Mouse (Mus musculus) heart, embryonic 11.5 days (tissue): ENCODE data around the gene Timp2. TPM values are rescaled to one million over a fixed set of nuclear protein-coding genes. Genes with fewer than 3 reads are reported as not detected.
"Not testable (repeated sequence)": the region's sequence is repeated elsewhere in the genome, so short reads cannot be mapped to it uniquely, and the experiment has no call there.

Experiments
- ATAC-seq: fragments of 200-750 bp; cut with Nextera tagmentation; replicated peaks from 2 replicates; pipeline ENCODE4 v1.8.0; 2017; ENCODE audit warnings: moderate library complexity; ENCODE audit not compliant: insufficient number of reproducible peaks, low FRiP score, low TSS enrichment
- H3K27ac ChIP-seq: fragments of 300-500 bp; sonication (generic); 2 replicates; pipeline ENCODE4 v1.5.1; 2014; ENCODE audit warnings: mild to moderate bottlenecking, low read depth, low read length
- H3K27me3 ChIP-seq: fragments of 300-500 bp; sonication (generic); 2 replicates; pipeline ENCODE4 v1.6.1; 2014; ENCODE audit warnings: mild to moderate bottlenecking, low read length, mixed read lengths; ENCODE audit not compliant: control insufficient read depth, insufficient read depth
- H3K36me3 ChIP-seq: fragments of 300-500 bp; sonication (generic); 2 replicates; pipeline ENCODE4 v1.6.1; 2014; ENCODE audit warnings: mild to moderate bottlenecking, low read length, moderate library complexity, mixed read lengths; ENCODE audit not compliant: control insufficient read depth, insufficient read depth
- H3K4me1 ChIP-seq: fragments of 300-500 bp; sonication (generic); 2 replicates; pipeline ENCODE4 v1.6.1; 2014; ENCODE audit warnings: low read length; ENCODE audit not compliant: control insufficient read depth, insufficient read depth
- H3K4me2 ChIP-seq: fragments of 300-500 bp; sonication (generic); 2 replicates; pipeline ENCODE4 v1.6.1; 2014; ENCODE audit warnings: mild to moderate bottlenecking, moderate library complexity
- H3K4me3 ChIP-seq: fragments of 300-500 bp; sonication (generic); 2 replicates; pipeline ENCODE4 v1.5.1; 2014; ENCODE audit warnings: low read depth, low read length
- H3K9ac ChIP-seq: fragments of 300-500 bp; sonication (generic); 2 replicates; pipeline ENCODE4 v1.6.1; 2014; ENCODE audit warnings: mild to moderate bottlenecking, low read depth, low read length, moderate library complexity
- H3K9me3 ChIP-seq: fragments of 300-500 bp; sonication (generic); replicated peaks from 2 replicates; pipeline ENCODE4 v1.6.1; 2016; ENCODE audit warnings: low read length; ENCODE audit not compliant: control insufficient read depth
- WGBS: fragments of 180-500 bp; shearing (Covaris S2); extraction: QIAGEN DNeasy Blood & Tissue Kit; methylation state at CpG from one replicate; pipeline ENCODE4 v1.1.7; 2014; ENCODE audit not compliant: insufficient replicate concordance; 5-methylcytosine and 5-hydroxymethylcytosine counted together
- polyA plus RNA-seq: library from polyadenylated mRNA; unstranded; fragments of >200 nt; fragmentation: Nextera tagmentation; extraction: Ambion mirVana; gene quantifications from 2 replicates; pipeline ENCODE4 v1.2.1, GENCODE M21; 2014

Gene Timp2
- polyA plus RNA-seq, 1 experiment from 2014 or later = 46.0 TPM

- Histone ChIP-seq H3K4me3 (no peak overlapping the region), H3K4me2 (no peak overlapping the region), H3K27me3 (no peaks in the 10 kb centered on the region), H3K36me3 (0 out of 2 replicates have a peak, but pooled peaks cover 7% of the 10 kb centered on the region), H3K4me1 (peaks cover 16% of the 10 kb centered on the region), H3K9ac (no peak overlapping the region), H3K27ac (no peak overlapping the region), H3K9me3 (no peaks in the 10 kb centered on the region)
- WGBS = 19% methylated on average over 7 of the region's 7 CpGs
- no peak for ATAC-seq
These were observed 38.4 kb downstream of the Timp2 start for GRCm38 (mm10) chr11:118317129-118317528.

DNA sequence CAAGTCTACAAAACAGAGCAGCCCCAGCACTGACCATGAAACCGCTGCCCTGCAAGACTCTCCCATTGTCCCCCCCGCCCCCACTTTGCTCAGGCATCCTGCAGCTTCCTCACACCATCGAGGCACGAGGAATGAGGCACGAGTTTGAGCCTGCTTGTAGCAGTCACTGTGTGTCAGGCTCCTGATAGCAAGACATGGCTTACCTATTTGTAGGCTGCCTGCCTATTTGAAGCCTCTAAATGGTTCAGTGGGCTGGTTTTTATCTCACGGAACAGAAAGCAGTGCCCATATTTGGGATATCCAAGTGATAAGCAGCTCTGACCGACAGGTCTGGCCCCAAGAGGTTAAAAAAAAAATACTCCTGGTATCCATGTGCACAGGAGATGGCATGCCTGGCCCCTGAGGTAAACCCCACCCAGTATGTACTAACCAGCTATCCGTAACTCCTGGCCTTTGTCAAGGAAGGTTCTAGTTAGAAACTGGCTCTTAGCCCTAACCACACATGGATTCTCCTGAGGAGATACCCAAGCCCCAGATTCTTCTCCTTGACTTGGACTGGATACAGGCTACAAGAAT, 39.2 kb downstream of the Timp2 start:
- no peak overlapping the region for H3K4me3 ChIP-seq
- H3K4me2 ChIP-seq = no peak overlapping the region
- H3K9me3 ChIP-seq = no peaks in the 10 kb centered on the region
- H3K36me3 ChIP-seq = peaks cover 8% of the 10 kb centered on the region; the same call in 1 of the 2 replicates
- H3K4me1 ChIP-seq = peaks cover 16% of the 10 kb centered on the region
- ATAC-seq = no peak
- H3K27ac ChIP-seq = no peak overlapping the region
- 48% methylated on average over 8 of the region's 8 CpGs for WGBS
- no peak overlapping the region for H3K9ac ChIP-seq
- H3K27me3 ChIP-seq = no peaks in the 10 kb centered on the region

DNA sequence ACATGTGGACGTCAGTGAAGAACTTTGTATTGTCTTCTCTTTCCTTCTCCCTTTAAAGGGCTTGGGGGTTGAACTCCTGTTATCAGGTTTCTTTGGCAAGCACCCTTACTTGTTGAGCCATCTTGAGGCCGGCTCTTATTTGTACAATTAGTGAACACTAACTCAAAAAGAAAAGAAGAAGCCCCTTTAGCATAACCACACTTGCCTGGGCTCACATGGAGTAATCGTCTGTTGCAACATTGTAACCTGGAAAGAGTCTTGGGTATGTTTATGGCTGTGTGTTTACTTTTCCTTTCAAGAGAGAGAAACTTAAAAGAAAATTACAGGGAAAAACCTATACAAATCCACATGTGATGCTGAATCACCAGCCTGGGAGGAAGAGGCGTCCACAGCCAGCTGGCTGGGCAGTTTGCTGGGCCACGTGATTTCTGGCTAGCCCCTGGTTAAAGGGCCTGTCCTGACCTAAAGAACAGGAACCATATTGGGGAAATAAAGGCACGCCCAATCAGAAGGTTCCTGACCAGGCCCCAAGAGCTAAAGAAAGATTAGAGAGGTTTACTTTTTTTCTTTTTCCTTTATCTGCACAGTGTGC, 43.3 kb downstream of the Timp2 start:
- no peak overlapping the region for H3K27ac ChIP-seq
- no peak for ATAC-seq
- peaks cover 30% of the 10 kb centered on the region for H3K36me3 ChIP-seq
- H3K4me3 ChIP-seq = no peak overlapping the region
- no peak overlapping the region for H3K9ac ChIP-seq
- no peaks in the 10 kb centered on the region; the same call in 1 of the 2 replicates for H3K9me3 ChIP-seq
- peaks cover 12% of the 10 kb centered on the region for H3K4me1 ChIP-seq
- H3K27me3 ChIP-seq = no peaks in the 10 kb centered on the region
- H3K4me2 ChIP-seq = no peak overlapping the region
- WGBS = 75% methylated on average over 6 of the region's 6 CpGs

DNA sequence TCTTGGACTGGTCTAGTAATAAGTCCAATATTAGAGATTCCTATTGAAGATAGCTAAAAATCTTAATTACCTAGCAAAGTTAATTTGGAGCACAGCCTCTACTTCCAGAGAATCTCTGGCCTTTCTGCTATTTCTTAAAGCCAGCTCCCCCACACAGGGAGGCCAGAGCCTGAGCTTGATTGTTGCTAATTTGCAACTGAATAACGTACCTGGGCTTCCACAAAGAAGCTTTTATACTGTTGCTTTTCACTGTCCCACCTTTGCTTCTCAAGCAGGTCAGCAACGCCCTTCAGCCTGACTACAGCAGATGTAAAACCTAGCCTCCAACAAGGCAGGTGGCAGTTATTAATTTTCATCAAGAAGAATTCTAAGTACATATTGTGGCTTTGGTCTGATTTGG, 47.6 kb downstream of the Timp2 start:
- H3K36me3 ChIP-seq = peaks cover 29% of the 10 kb centered on the region
- not testable (repeated sequence) for H3K4me2 ChIP-seq, H3K9ac ChIP-seq, H3K4me1 ChIP-seq, H3K27ac ChIP-seq, ATAC-seq, H3K9me3 ChIP-seq, H3K27me3 ChIP-seq, H3K4me3 ChIP-seq
- WGBS = 83% methylated on average over 2 of the region's 2 CpGs

GRCm38 (mm10) chr11:118303959-118304358, 51.6 kb downstream of the Timp2 start:
- 89% methylated on average over 4 of the region's 4 CpGs for WGBS
- H3K36me3 ChIP-seq = peaks cover 11% of the 10 kb centered on the region
- H3K4me3 ChIP-seq, H3K27ac ChIP-seq, H3K9me3 ChIP-seq, H3K4me2 ChIP-seq, H3K9ac ChIP-seq, ATAC-seq, H3K27me3 ChIP-seq, H3K4me1 ChIP-seq: not testable (repeated sequence)

DNA sequence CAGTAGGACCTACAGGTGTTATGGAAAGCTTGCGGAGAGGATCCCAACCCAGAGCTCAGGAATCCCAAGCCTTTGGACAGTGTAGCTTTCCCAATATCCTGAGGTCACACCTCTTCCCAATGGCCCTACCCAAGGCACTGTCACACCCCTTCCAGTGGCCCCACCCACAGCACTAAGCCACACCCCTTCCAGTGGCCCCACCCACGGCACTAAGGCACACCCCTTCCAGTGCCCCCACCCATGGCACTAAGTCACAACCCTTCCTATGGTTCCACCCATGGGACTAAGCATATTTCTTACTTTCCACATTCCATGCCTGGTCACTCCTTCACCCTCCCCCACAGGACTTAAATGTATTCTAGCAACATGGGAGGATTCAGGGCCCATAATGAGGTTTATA, 56.7 kb downstream of the Timp2 start:
- no peak for ATAC-seq
- WGBS = 72% methylated on average over 2 of the region's 2 CpGs

GRCm38 (mm10) chr11:118297967-118298366, 57.6 kb downstream of the Timp2 start:
- WGBS = 84% methylated on average over 3 of the region's 3 CpGs
- Histone ChIP-seq H3K27ac (no peak overlapping the region), H3K9ac (no peak overlapping the region), H3K4me1 (no peaks in the 10 kb centered on the region), H3K4me3 (no peak overlapping the region), H3K27me3 (no peaks in the 10 kb centered on the region), H3K36me3 (peaks cover 3% of the 10 kb centered on the region; the same call in 1 of the 2 replicates), H3K4me2 (no peak overlapping the region), H3K9me3 (no peaks in the 10 kb centered on the region)
- ATAC-seq = no peak

More for the DNA sequence above, 56.7 kb downstream of the Timp2 start:
- Histone ChIP-seq H3K9me3 (no peaks in the 10 kb centered on the region), H3K27ac (no peak overlapping the region), H3K4me1 (no peaks in the 10 kb centered on the region), H3K9ac (no peak overlapping the region), H3K4me3 (no peak overlapping the region), H3K36me3 (peaks cover 4% of the 10 kb centered on the region), H3K27me3 (no peaks in the 10 kb centered on the region), H3K4me2 (no peak overlapping the region)

DNA sequence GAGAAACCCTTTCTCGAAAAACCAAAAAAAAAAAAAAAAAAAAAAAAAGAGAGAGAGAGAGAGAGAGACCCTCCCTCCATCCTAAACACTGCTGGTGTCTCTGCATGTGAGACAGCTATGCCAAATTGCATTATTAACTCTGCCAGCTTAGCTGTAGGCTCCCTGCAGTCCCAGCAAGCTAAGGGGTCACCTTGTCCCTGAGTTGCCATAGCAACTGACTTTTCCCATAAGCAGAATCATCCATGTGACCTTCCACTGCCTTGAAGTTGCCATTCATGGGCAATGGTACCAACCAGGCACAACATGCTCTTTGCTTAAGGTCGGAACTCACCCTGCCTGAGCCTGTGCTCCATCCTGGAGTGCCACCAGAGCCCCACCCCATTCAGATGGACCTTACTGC, 60.5 kb downstream of the Timp2 start:
- Histone ChIP-seq H3K27me3 (no peaks in the 10 kb centered on the region), H3K36me3 (no peaks in the 10 kb centered on the region), H3K9me3 (no peaks in the 10 kb centered on the region), H3K9ac (no peak overlapping the region), H3K27ac (no peak overlapping the region), H3K4me2 (no peak overlapping the region), H3K4me1 (peaks cover 2% of the 10 kb centered on the region; the same call in 1 of the 2 replicates), H3K4me3 (no peak overlapping the region)
- no peak for ATAC-seq
- WGBS = 74% methylated on average over 1 of the region's 2 CpGs

DNA sequence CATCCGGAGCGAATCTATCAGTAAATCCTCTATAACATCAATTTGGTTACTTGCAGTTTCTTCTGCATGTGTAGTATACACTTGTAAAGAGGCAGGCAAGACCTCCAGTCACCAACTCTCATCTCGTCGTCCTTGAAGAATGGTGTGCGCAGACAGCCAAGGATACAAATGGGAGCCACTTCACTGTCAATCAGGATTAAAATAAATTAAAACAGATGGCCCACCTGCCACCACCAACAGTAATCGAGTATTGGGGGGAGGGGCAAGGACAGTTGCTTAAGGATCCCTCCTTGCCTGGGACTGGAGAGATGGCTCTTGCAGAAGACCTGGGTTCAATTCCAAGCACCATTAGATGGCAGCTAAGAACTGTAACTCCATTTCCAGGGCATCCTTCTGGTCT, 62.9 kb downstream of the Timp2 start:
- H3K4me3 ChIP-seq = no peak overlapping the region
- H3K9me3 ChIP-seq = no peaks in the 10 kb centered on the region
- WGBS = 64% methylated on average over 6 of the region's 6 CpGs
- peaks cover 11% of the 10 kb centered on the region for H3K4me1 ChIP-seq
- no peaks in the 10 kb centered on the region for H3K36me3 ChIP-seq
- no peak overlapping the region for H3K27ac ChIP-seq
- H3K27me3 ChIP-seq = no peaks in the 10 kb centered on the region
- H3K9ac ChIP-seq = no peak overlapping the region
- ATAC-seq = no peak
- H3K4me2 ChIP-seq = no peak overlapping the region
